Mouse (Mus musculus): Measurements from ENCODE around the gene Trpm7.

DNA sequence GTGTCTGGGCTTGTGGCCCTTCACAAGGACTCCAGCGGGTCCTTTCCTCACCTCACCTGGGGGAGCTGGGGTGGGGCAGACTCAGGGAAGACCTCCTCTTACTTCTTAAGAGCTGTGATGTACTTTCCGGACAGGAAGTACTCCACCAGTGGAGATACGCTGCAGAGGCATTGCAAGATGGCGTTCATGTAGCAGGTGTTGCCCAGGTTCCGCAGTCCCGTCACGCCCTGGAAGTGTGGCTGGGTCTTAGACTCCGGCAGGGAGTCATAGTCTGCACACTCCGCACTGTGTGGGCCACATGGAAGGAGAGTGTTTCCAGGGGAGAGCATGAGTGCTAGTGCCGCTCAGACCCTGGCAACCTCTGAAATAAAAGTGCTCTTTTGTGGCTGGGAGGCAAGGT lies 95.7 kb downstream of the Trpm7 start:
- no peak for TF ChIP-seq CTCF (IDR thresholded peaks at IDR 0.05; ENCODE audit: low read depth, low read length)
- no peak for TF ChIP-seq GATA1 (IDR thresholded peaks at IDR 0.05; ENCODE audit: borderline replicate concordance, low read length)

Data from G1E (cell line).